Mouse (Mus musculus): ENCODE results near the gene Armh4. TPM values are rescaled to one million over a fixed set of nuclear protein-coding genes. Genes with fewer than 3 reads are reported as not detected.
A peak's percentile ranks its signal among the peaks of the same experiment; 100 is the strongest.
"Not testable (repeated sequence)": the region's sequence is repeated elsewhere in the genome, so short reads cannot be mapped to it uniquely, and the experiment has no call there.

The Armh4 gene
- 25.8 and 26.1 TPM in 2 replicates for polyA plus RNA-seq (2016; fragmentation: Nextera tagmentation; extraction: Ambion mirVana)

GRCm38 (mm10) chr14:49782715-49783531, at the start of gene Armh4:
Armh4 (minus strand) TSS chr14:49783383.
- Histone ChIP-seq H3K4me2 (replicated peaks) (peak within 1 kb of the TSS; percentile 80), H3K36me3 (no peaks in the 10 kb centered on the region), H3K27me3 (no peaks in the 10 kb centered on the region), H3K27ac (0 out of 2 replicates have a peak within 1 kb of the TSS, but pooled peaks have one; percentile 46), H3K9ac (peak within 1 kb of the TSS; percentile 63), H3K9me3 (no peaks in the 10 kb centered on the region), H3K4me3 (peak within 1 kb of the TSS; percentile 63), H3K4me1 (0 out of 2 replicates have a peak, but pooled peaks cover 3% of the 10 kb centered on the region)
- peak; percentile 99 for ATAC-seq (ENCODE audit: insufficient number of reproducible peaks, insufficient read depth, low FRiP score, low TSS enrichment)
- WGBS, result under 1% methylated on average over 24 of the region's 24 CpGs

DNA sequence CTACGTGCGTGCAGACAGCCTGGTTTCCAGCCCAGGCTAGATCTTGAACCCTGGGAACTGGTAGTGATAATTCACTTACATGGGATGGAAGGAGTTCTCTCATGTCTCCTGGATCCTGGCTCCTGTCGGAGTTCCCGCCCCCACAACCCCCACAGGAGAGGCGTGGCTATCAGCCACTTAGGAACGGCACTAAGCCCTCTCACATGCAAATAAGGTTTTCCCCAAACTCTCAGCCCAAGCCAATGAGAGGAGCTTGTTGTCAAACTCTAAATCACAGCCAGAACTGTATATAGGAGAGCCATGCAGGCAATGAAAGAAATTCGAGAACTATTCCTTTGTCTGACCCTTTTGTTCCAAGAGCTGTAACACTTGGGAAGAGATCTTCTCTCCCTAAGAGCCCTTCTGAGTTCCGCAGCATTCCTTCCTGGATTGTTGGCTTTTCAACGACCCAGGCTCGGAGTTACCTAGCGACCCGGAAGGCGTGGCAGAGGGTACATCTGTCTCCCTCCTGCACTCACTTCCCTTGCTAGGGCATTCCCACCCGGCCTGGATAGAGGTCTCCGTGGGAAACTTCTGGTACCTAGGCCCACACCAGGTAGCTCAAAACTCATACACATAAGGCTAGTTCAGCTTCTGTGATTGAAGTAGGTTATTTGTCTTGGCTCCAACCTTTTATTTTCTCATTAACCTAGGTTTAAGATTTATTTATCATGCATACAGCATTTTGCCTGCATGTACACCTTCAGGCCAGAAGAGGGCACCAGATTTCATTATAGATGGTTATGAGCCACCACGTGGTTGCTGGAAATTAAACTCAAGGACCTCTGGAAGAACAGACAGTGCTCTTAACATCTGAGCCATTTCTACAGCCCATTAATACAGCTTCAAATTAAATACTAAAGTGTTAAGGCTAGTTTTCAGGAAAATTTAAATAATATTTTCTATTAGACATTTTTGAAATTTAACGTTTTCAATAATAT, 46.3 kb upstream of the Armh4 start:
- no peaks in the 10 kb centered on the region for H3K36me3 ChIP-seq
- no peaks in the 10 kb centered on the region for H3K27me3 ChIP-seq
- ATAC-seq (ENCODE audit: insufficient number of reproducible peaks, insufficient read depth, low FRiP score, low TSS enrichment), result no peak
- H3K4me3 ChIP-seq, result peak overlapping the region; percentile 23
- no peak overlapping the region for H3K27ac ChIP-seq
- H3K4me2 ChIP-seq (replicated peaks), result peak overlapping the region; percentile 46
- H3K9ac ChIP-seq, result no peak overlapping the region
- 11% methylated on average over 17 of the region's 17 CpGs for WGBS
- H3K4me1 ChIP-seq, result no peaks in the 10 kb centered on the region
- no peaks in the 10 kb centered on the region for H3K9me3 ChIP-seq

- H3K27ac ChIP-seq; H3K36me3 ChIP-seq; H3K27me3 ChIP-seq; H3K9ac ChIP-seq; ATAC-seq (ENCODE audit: insufficient number of reproducible peaks, insufficient read depth, low FRiP score, low TSS enrichment); H3K4me2 ChIP-seq (replicated peaks); H3K9me3 ChIP-seq; H3K4me1 ChIP-seq; H3K4me3 ChIP-seq: not testable (repeated sequence)
- 74% methylated on average over 8 of the region's 8 CpGs for WGBS
Observed at GRCm38 (mm10) chr14:49819721-49820440, 36.7 kb upstream of the Armh4 start.

DNA sequence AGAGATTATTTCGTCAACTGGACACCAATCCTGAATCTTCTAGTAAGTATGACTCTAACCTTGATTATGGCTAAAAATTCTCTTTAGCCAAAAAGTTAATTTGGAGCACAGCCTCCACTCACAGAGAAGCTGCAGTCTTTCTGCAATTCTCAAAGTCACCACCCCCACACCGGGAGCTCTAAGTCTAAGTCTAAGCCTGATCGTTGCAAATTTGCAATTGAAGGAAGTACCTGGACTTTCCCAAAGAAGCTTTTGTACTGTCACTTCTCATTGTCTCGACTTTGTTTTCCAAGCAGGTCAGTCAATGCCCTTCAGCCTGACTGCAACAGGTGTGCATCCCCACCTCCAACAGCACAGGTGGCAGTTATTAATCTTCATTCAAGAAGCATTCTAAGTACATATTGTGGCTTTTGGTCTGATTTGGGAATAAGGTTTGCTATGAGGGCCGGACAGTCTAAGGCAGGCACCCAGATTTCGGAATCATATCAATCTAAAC, 35.6 kb upstream of the Armh4 start:
- H3K27me3 ChIP-seq; H3K9ac ChIP-seq; H3K36me3 ChIP-seq; H3K9me3 ChIP-seq; ATAC-seq (ENCODE audit: insufficient number of reproducible peaks, insufficient read depth, low FRiP score, low TSS enrichment); H3K4me3 ChIP-seq; H3K4me1 ChIP-seq; H3K27ac ChIP-seq; H3K4me2 ChIP-seq (replicated peaks): not testable (repeated sequence)
- WGBS, result 83% methylated on average over 6 of the region's 6 CpGs

GRCm38 (mm10) chr14:49812966-49813365, 29.8 kb upstream of the Armh4 start:
- 86% methylated on average over 9 of the region's 9 CpGs for WGBS

GRCm38 (mm10) chr14:49805051-49805450, 21.9 kb upstream of the Armh4 start:
- not testable (repeated sequence) for H3K9me3 ChIP-seq; H3K27me3 ChIP-seq; ATAC-seq (ENCODE audit: insufficient number of reproducible peaks, insufficient read depth, low FRiP score, low TSS enrichment); H3K4me3 ChIP-seq; H3K4me1 ChIP-seq; H3K27ac ChIP-seq; H3K4me2 ChIP-seq (replicated peaks); H3K9ac ChIP-seq; H3K36me3 ChIP-seq

More at GRCm38 (mm10) chr14:49812966-49813365, 29.8 kb upstream of the Armh4 start:
- H3K9me3 ChIP-seq; H3K36me3 ChIP-seq; H3K9ac ChIP-seq; H3K4me1 ChIP-seq; H3K4me2 ChIP-seq (replicated peaks); H3K27ac ChIP-seq; H3K4me3 ChIP-seq; H3K27me3 ChIP-seq; ATAC-seq (ENCODE audit: insufficient number of reproducible peaks, insufficient read depth, low FRiP score, low TSS enrichment): not testable (repeated sequence)

DNA sequence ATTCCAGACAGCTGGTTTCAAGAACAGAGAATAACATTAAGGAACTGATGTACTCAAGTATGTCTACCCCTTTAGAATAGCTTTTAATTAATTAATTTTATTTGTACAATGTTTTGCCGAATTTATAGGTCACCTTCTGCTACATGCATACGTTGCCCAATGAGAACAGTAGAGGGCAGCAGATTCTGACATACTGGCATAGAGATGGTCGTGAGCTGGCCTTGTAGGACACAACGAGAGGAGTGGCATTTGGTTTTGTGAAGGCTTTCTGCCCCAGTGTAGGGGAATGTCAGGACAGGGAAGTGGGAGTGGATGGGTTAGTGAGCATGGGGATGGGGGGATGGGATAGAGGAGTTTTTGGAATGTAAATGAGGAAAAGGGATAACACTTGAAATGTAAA, 18.3 kb upstream of the Armh4 start:
- H3K9me3 ChIP-seq, result no peaks in the 10 kb centered on the region
- H3K9ac ChIP-seq, result no peak overlapping the region
- 10% methylated on average over 4 of the region's 4 CpGs for WGBS
- no peak overlapping the region for H3K27ac ChIP-seq
- H3K4me1 ChIP-seq, result no peaks in the 10 kb centered on the region
- no peaks in the 10 kb centered on the region for H3K27me3 ChIP-seq
- no peak for ATAC-seq (ENCODE audit: insufficient number of reproducible peaks, insufficient read depth, low FRiP score, low TSS enrichment)
- no peaks in the 10 kb centered on the region for H3K36me3 ChIP-seq
- no peak overlapping the region for H3K4me2 ChIP-seq (replicated peaks)
- H3K4me3 ChIP-seq, result no peak overlapping the region

DNA sequence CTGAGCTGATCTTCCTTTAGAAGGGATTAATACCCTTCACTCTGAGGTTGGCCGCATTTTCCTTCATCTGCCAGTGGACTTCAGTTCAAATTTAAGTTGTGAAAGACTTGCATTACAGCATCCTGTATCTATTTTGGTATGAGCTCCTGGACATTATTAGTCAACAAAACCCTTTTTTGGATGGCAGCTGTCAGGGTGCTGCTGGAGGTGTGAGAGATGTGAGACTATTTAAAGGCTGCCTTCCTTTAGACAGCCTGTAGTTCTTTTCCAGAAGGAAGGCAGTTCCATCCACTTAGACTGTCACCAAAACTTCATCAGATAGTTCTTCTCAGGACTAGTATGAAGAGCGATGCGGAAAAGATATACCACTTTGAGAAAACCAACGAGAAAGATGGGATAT, 10.8 kb upstream of the Armh4 start:
- no peak for ATAC-seq (ENCODE audit: insufficient number of reproducible peaks, insufficient read depth, low FRiP score, low TSS enrichment)
- no peak overlapping the region for H3K4me2 ChIP-seq (replicated peaks)
- no peak overlapping the region for H3K9ac ChIP-seq
- H3K9me3 ChIP-seq, result no peaks in the 10 kb centered on the region
- H3K4me1 ChIP-seq, result no peaks in the 10 kb centered on the region
- H3K27ac ChIP-seq, result no peak overlapping the region
- H3K4me3 ChIP-seq, result no peak overlapping the region
- H3K27me3 ChIP-seq, result no peaks in the 10 kb centered on the region
- WGBS, result 90% methylated on average over 4 of the region's 4 CpGs
- no peaks in the 10 kb centered on the region for H3K36me3 ChIP-seq

- WGBS, result 71% methylated on average over 4 of the region's 4 CpGs
- H3K36me3 ChIP-seq, result no peaks in the 10 kb centered on the region
- no peaks in the 10 kb centered on the region for H3K27me3 ChIP-seq
- H3K4me1 ChIP-seq, result no peaks in the 10 kb centered on the region
- no peaks in the 10 kb centered on the region for H3K9me3 ChIP-seq
- no peak overlapping the region for H3K4me2 ChIP-seq (replicated peaks)
- H3K9ac ChIP-seq, result no peak overlapping the region
- no peak for ATAC-seq (ENCODE audit: insufficient number of reproducible peaks, insufficient read depth, low FRiP score, low TSS enrichment)
- H3K4me3 ChIP-seq, result no peak overlapping the region
- no peak overlapping the region for H3K27ac ChIP-seq
Observed at GRCm38 (mm10) chr14:49790542-49790941, 7.4 kb upstream of the Armh4 start.

DNA sequence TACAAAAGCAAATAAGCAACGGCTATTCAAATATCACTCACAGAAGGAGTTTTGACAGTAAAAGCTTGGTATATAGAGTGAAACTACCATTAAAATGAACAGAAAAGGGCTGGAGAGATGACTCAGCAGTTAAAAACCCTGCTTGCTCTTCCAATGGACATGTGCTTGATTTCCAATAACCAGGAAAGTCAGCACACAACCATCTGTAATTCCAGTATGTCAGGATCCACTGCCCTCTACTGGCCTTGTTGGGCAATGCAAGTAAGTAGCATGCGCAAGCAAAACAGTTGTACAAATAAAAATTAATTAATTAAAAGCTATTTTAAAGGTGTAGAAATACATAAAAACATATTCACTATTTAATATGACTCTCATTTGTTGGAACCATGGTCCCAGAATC, 2.6 kb upstream of the Armh4 start:
- Histone ChIP-seq H3K9me3 (no peaks in the 10 kb centered on the region), H3K9ac (no peak overlapping the region), H3K27ac (no peak overlapping the region), H3K4me3 (no peak overlapping the region), H3K4me2 (replicated peaks) (no peak overlapping the region), H3K27me3 (no peaks in the 10 kb centered on the region), H3K36me3 (no peaks in the 10 kb centered on the region), H3K4me1 (0 out of 2 replicates have a peak, but pooled peaks cover 3% of the 10 kb centered on the region)
- WGBS, result 58% methylated on average over 2 of the region's 2 CpGs
- no peak for ATAC-seq (ENCODE audit: insufficient number of reproducible peaks, insufficient read depth, low FRiP score, low TSS enrichment)

DNA sequence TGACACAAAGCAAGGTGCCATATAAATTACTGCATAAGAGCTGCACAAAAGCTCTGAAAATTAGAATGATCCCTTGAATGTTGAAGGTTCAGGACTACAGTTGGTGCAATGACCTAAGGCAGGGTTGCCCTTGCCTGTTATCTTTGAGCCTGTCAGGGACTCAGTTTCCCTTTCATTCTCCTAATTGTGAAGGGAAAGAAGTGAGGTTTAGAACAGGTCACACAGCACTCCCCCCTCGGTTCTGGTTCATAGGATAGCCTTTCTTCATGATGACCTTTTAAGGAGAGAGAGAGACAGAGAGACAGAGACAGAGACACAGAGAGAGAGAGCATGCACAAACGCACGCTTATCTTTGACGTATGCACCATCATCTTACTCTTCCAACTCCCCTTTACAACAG, 683 bp upstream of the Armh4 start:
- no peaks in the 10 kb centered on the region for H3K36me3 ChIP-seq
- ATAC-seq (ENCODE audit: insufficient number of reproducible peaks, insufficient read depth, low FRiP score, low TSS enrichment), result no peak
- H3K4me1 ChIP-seq, result 0 out of 2 replicates have a peak, but pooled peaks cover 3% of the 10 kb centered on the region
- H3K9ac ChIP-seq, result no peak overlapping the region
- no peak overlapping the region for H3K4me3 ChIP-seq
- H3K4me2 ChIP-seq (replicated peaks), result peak overlapping the region; percentile 80
- no peak overlapping the region for H3K27ac ChIP-seq
- no peaks in the 10 kb centered on the region for H3K27me3 ChIP-seq
- no peaks in the 10 kb centered on the region for H3K9me3 ChIP-seq
- 82% methylated on average over 4 of the region's 4 CpGs for WGBS

Measured in embryonic facial prominence, embryonic 12.5 days (tissue).